Mouse (Mus musculus) C2C12 (cell line): Measurements from ENCODE around the gene Mical2.

ENCODE experiments used
- CEBPB ChIP-seq: IDR thresholded peaks from one replicate; pipeline ENCODE4 v1.6.1; 2011; ENCODE audit warnings: low read depth, mild to moderate bottlenecking, control low read depth, moderate library complexity
- CTCF ChIP-seq: IDR thresholded peaks from one replicate; pipeline ENCODE4 v1.5.1; 2011; ENCODE audit not compliant: control insufficient read depth, insufficient read depth, insufficient read length
- MAX ChIP-seq: IDR thresholded peaks from one replicate; pipeline ENCODE4 v1.6.1; 2011; ENCODE audit warnings: mild to moderate bottlenecking, control low read depth
- MYOD1 ChIP-seq: IDR thresholded peaks from one replicate; pipeline ENCODE4 v1.6.1; 2011; ENCODE audit warnings: low read depth; ENCODE audit not compliant: control insufficient read depth, insufficient read length
- MYOG ChIP-seq: IDR thresholded peaks from one replicate; pipeline ENCODE4 v1.6.1; 2011; ENCODE audit not compliant: control insufficient read depth, insufficient read length; ENCODE audit errors: extremely low read depth
- USF1 ChIP-seq: IDR thresholded peaks from one replicate; pipeline ENCODE4 v1.6.1; 2011; ENCODE audit warnings: low read depth, mild to moderate bottlenecking, control low read depth, moderate library complexity

DNA sequence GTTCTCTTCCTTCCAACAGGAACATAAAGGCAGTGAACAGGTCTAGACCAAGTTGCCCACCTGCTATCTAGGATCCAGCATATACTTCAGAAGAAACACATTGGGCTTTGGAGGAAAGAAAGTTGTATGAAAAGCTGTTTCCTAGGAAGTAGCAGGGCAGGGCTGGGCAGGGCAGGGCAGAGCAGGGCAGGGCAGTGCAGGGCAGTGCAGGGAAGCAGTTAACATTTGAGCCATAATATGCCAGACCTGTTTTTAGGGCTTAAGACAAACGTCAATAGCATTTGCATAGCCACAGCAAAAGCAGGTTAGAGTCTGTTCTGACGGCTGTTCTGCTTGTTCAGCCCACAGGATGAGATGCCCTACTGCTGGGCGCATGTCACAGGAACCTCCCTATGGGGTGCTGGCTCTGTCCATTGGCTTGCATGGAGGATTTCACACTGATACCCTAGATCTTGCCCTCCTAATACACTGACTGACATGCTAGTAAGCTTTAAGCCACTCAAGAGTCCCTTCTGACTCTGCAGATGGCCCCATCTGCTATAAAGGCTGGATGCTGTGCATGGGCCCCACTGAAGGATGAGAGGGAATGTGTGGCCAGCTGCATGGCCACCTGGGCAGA lies 29.7 kb downstream of the Mical2 start:
- TF ChIP-seq CEBPB (no peak), CTCF (no peak), MAX (no peak), MYOG (no peak), USF1 (no peak), MYOD1 (no peak)
